Mouse (Mus musculus): Measurements from ENCODE around the gene Paxx.

Paxx gene

GRCm38 (mm10) chr2:25408908-25409307 lies 52.0 kb downstream of the Paxx start:
- DNase-seq (ENCODE audit: low spot score in 2 of 2) = no peak

All from spleen, postnatal 14 days (tissue).